Comparison of ENCODE assay signal across 11 mouse cellular contexts in the genomic region with DNA sequence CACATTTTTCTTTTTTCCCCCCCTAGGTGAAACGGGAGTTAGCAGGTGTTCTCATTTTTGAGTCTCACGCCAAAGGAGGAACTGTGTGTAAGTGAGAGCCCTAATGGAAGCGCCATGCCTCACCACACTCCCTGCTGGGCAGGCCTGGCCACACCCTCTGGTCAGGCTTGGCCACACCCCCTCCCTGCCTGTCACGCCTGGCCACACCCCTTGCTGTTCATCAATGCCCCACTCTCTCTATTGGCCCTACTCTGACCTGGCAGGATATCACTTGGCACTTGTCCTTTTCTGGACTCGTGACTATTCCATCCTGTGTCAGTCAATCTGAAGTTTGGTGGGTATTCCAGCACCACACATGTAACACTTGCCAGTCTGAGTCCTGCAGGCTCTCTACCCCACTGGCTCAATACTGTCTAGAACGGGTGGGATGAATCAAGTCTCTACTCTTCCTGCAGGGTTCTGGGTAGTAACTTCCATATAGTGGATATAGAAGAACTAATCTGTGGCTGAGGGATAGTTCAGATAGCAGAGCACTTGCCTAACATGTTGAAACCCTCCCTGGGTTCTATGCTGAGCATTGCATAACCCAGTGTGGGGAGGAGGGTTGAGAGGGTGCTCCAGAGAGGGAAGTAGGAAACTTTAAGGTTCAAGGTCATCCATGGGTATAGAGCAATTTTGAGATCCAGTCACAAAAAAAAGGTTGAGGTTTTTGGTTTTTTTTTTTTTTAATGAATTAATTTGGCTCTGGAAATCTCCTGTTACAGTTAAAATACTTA.
A peak's percentile ranks its signal among the peaks of the same experiment; 100 is the strongest.
DNase-seq lines count a peak whose midpoint lies in the region; ATAC-seq and TF ChIP-seq lines count a peak whose summit lies in the region.
"Had no signal": no experiment of that assay in that cellular context is flagged by ENCODE, and none has a peak within 500 bp of the region (broad histone marks: within the 10 kb centered on the region; RNA-seq: fewer than 3 reads in every experiment).

No protein-coding gene starts in this region.

- no peaks in the 10 kb centered on the region for H3K36me3 ChIP-seq in intestine, embryonic 16.5 days (ENCODE audit: control insufficient read depth, insufficient read depth, low read length)
- H3K36me3 ChIP-seq in intestine, postnatal 0 days (ENCODE audit: control insufficient read depth, insufficient read depth), result no peaks in the 10 kb centered on the region
- peaks cover 77% of the 10 kb centered on the region for H3K36me3 ChIP-seq in liver, adult 2 months (ENCODE audit: control insufficient read depth, insufficient read depth, low read length)
- no peaks in the 10 kb centered on the region for H3K36me3 ChIP-seq in hindbrain, embryonic 12.5 days
- H3K36me3 ChIP-seq in midbrain, embryonic 15.5 days (replicated peaks), result no peaks in the 10 kb centered on the region
- H3K36me3 ChIP-seq: embryonic facial prominence, embryonic 12.5 days; hindbrain, embryonic 10.5 days; limb, embryonic 15.5 days had no signal

- H3K79me2 ChIP-seq in liver, adult 2 months (ENCODE audit: control insufficient read depth, insufficient read depth, low read length), result peaks cover 6% of the 10 kb centered on the region; the same call in 1 of the 2 replicates

- H3K27ac ChIP-seq in intestine, embryonic 16.5 days (ENCODE audit: low read length), result no peak overlapping the region
- H3K27ac ChIP-seq in intestine, postnatal 0 days (ENCODE audit: low read depth, low read length), result no peak overlapping the region
- H3K27ac ChIP-seq in liver, adult 2 months (replicated peaks; ENCODE audit: insufficient read depth, low read depth, low read length), result peak overlapping the region; percentile 43
- no peak overlapping the region for H3K27ac ChIP-seq in hindbrain, embryonic 12.5 days
- H3K27ac ChIP-seq in midbrain, embryonic 15.5 days, result no peak overlapping the region
- H3K27ac ChIP-seq: embryonic facial prominence, embryonic 12.5 days; hindbrain, embryonic 10.5 days; limb, embryonic 15.5 days had no signal

- DNase-seq in MEL-GATA-1-ER (ENCODE audit: extremely low read depth, low read depth), result peak; percentile 24
- peak; percentile 92 for DNase-seq in liver, adult 2 months (ENCODE audit: extremely low read depth, low read depth, low spot score)
- no peak for DNase-seq in layer of hippocampus, postnatal 10 days (ENCODE audit: low spot score in 2 of 2)

- 77% methylated on average over 6 of the region's 6 CpGs for WGBS in intestine, embryonic 16.5 days
- 75% methylated on average over 6 of the region's 6 CpGs for WGBS in intestine, postnatal 0 days
- 20% methylated on average over 6 of the region's 6 CpGs for WGBS in liver, adult 2 months
- WGBS in hindbrain, embryonic 12.5 days, result 64% methylated on average over 6 of the region's 6 CpGs
- 75% methylated on average over 6 of the region's 6 CpGs for WGBS in midbrain, embryonic 15.5 days

- TF ChIP-seq CTCF in intestine, postnatal 0 days (IDR thresholded peaks at IDR 0.05; ENCODE audit: low read depth), result no peak
- TF ChIP-seq CTCF in liver, adult 2 months (IDR thresholded peaks at IDR 0.05; ENCODE audit: low read depth, low read length), result no peak

- H3K4me1 ChIP-seq in intestine, embryonic 16.5 days (ENCODE audit: control insufficient read depth, insufficient read depth, low read length), result 0 out of 2 replicates have a peak, but pooled peaks cover 2% of the 10 kb centered on the region
- no peaks in the 10 kb centered on the region for H3K4me1 ChIP-seq in intestine, postnatal 0 days (replicated peaks; ENCODE audit: control insufficient read depth, insufficient read depth, low read length)
- peaks cover 16% of the 10 kb centered on the region for H3K4me1 ChIP-seq in liver, adult 2 months (ENCODE audit: control insufficient read depth, insufficient read depth, low read length)
- peaks cover 6% of the 10 kb centered on the region for H3K4me1 ChIP-seq in hindbrain, embryonic 12.5 days
- no peaks in the 10 kb centered on the region for H3K4me1 ChIP-seq in midbrain, embryonic 15.5 days
- H3K4me1 ChIP-seq: limb, embryonic 15.5 days had no signal

- no peaks in the 10 kb centered on the region for H3K9me3 ChIP-seq in intestine, embryonic 16.5 days (ENCODE audit: control insufficient read depth, low read length)
- H3K9me3 ChIP-seq in intestine, postnatal 0 days (ENCODE audit: control insufficient read depth), result 0 out of 2 replicates have a peak, but pooled peaks cover 2% of the 10 kb centered on the region
- H3K9me3 ChIP-seq in hindbrain, embryonic 12.5 days (replicated peaks), result peaks cover 2% of the 10 kb centered on the region; the same call in 1 of the 2 replicates
- 0 out of 2 replicates have a peak, but pooled peaks cover 4% of the 10 kb centered on the region for H3K9me3 ChIP-seq in midbrain, embryonic 15.5 days
- H3K9me3 ChIP-seq: limb, embryonic 15.5 days had no signal

- H3K27me3 ChIP-seq in intestine, embryonic 16.5 days (replicated peaks; ENCODE audit: control insufficient read depth, insufficient read depth, low read length), result no peaks in the 10 kb centered on the region
- H3K27me3 ChIP-seq in intestine, postnatal 0 days (replicated peaks; ENCODE audit: control insufficient read depth, insufficient read depth, low read length), result 0 out of 2 replicates have a peak, but pooled peaks cover 3% of the 10 kb centered on the region
- no peaks in the 10 kb centered on the region for H3K27me3 ChIP-seq in liver, adult 2 months (ENCODE audit: control insufficient read depth, insufficient read depth, low read length)
- no peaks in the 10 kb centered on the region for H3K27me3 ChIP-seq in hindbrain, embryonic 12.5 days
- no peaks in the 10 kb centered on the region for H3K27me3 ChIP-seq in midbrain, embryonic 15.5 days (replicated peaks)
- H3K27me3 ChIP-seq: embryonic facial prominence, embryonic 12.5 days; limb, embryonic 15.5 days had no signal

- H3K9ac ChIP-seq in intestine, embryonic 16.5 days (ENCODE audit: low read depth, low read length), result no peak overlapping the region
- no peak overlapping the region for H3K9ac ChIP-seq in intestine, postnatal 0 days (ENCODE audit: low read depth, low read length)
- no peak overlapping the region for H3K9ac ChIP-seq in liver, adult 2 months (ENCODE audit: low read depth, low read length)
- no peak overlapping the region for H3K9ac ChIP-seq in hindbrain, embryonic 12.5 days
- H3K9ac ChIP-seq in midbrain, embryonic 15.5 days, result no peak overlapping the region
- H3K9ac ChIP-seq: embryonic facial prominence, embryonic 12.5 days; limb, embryonic 15.5 days had no signal

- H3K4me2 ChIP-seq in intestine, embryonic 16.5 days (ENCODE audit: low read depth, low read length), result no peak overlapping the region
- no peak overlapping the region for H3K4me2 ChIP-seq in intestine, postnatal 0 days (replicated peaks; ENCODE audit: low read depth)
- H3K4me2 ChIP-seq in hindbrain, embryonic 12.5 days (replicated peaks), result no peak overlapping the region
- H3K4me2 ChIP-seq in midbrain, embryonic 15.5 days, result no peak overlapping the region
- H3K4me2 ChIP-seq: embryonic facial prominence, embryonic 12.5 days; limb, embryonic 15.5 days had no signal

- no peak for TF ChIP-seq POLR2A in liver, adult 2 months (IDR thresholded peaks at IDR 0.05; ENCODE audit: extremely low read depth, insufficient read depth, low read length)

- 0 out of 2 replicates have a peak, but pooled peaks have one; percentile 48 for ATAC-seq in intestine, embryonic 16.5 days
- no peak for ATAC-seq in intestine, postnatal 0 days
- peak; percentile 89 for ATAC-seq in neutrophil, adult 5-6 weeks (ENCODE audit: extremely low read depth, insufficient number of reproducible peaks, low FRiP score, poor library complexity, severe bottlenecking)
- ATAC-seq in hindbrain, embryonic 12.5 days (ENCODE audit: low FRiP score), result no peak
- ATAC-seq in midbrain, embryonic 15.5 days (replicated peaks), result no peak

- H3K4me3 ChIP-seq in intestine, embryonic 16.5 days (ENCODE audit: low read length), result no peak overlapping the region
- no peak overlapping the region for H3K4me3 ChIP-seq in intestine, postnatal 0 days (ENCODE audit: low read depth, low read length)
- no peak overlapping the region for H3K4me3 ChIP-seq in liver, adult 2 months (ENCODE audit: insufficient read depth, low read depth, low read length)
- no peak overlapping the region for H3K4me3 ChIP-seq in hindbrain, embryonic 12.5 days
- no peak overlapping the region for H3K4me3 ChIP-seq in midbrain, embryonic 15.5 days
- H3K4me3 ChIP-seq: embryonic facial prominence, embryonic 12.5 days; hindbrain, embryonic 10.5 days; limb, embryonic 15.5 days had no signal

Comparison
In these comparisons a context has a peak if more than half of its experiments do, and no peak if none do; other contexts are left out.
1. ATAC-seq: peak in intestine, embryonic 16.5 days (single experiment) and neutrophil, adult 5-6 weeks (single experiment); none in intestine, postnatal 0 days (single experiment), hindbrain, embryonic 12.5 days (single experiment) and midbrain, embryonic 15.5 days (single experiment).
2. DNase-seq: peak in MEL-GATA-1-ER (single experiment) and liver, adult 2 months (single experiment); none in layer of hippocampus, postnatal 10 days (0 of 2).